Mouse (Mus musculus) testis, adult 2 months (tissue): ENCODE results near the gene Prdm1. TPM values are rescaled to one million over a fixed set of nuclear protein-coding genes. Genes with fewer than 3 reads are reported as not detected.

ENCODE experiments used
- H3K27ac ChIP-seq: fragments of 200-500 bp; 2 replicates; pipeline ENCODE4 v1.5.1; 2012; ENCODE audit warnings: low read depth, low read length; ENCODE audit not compliant: control insufficient read depth, insufficient read depth
- H3K27me3 ChIP-seq: fragments of 200-500 bp; 2 replicates; pipeline ENCODE4 v1.6.1; 2012; ENCODE audit warnings: mild to moderate bottlenecking, low read length, moderate library complexity; ENCODE audit not compliant: control insufficient read depth, insufficient read depth
- H3K36me3 ChIP-seq: fragments of 200-500 bp; 2 replicates; pipeline ENCODE4 v1.6.1; 2012; ENCODE audit warnings: mild to moderate bottlenecking, low read length; ENCODE audit not compliant: control insufficient read depth, insufficient read depth
- H3K4me1 ChIP-seq: fragments of 200-500 bp; 2 replicates; pipeline ENCODE4 v1.6.1; 2012; ENCODE audit warnings: low read length; ENCODE audit not compliant: control insufficient read depth, insufficient read depth
- H3K4me3 ChIP-seq: fragments of 200-500 bp; 2 replicates; pipeline ENCODE4 v1.5.1; 2012; ENCODE audit warnings: low read depth, mild to moderate bottlenecking, low read length, moderate library complexity, mixed read lengths; ENCODE audit not compliant: control insufficient read depth
- CTCF ChIP-seq: fragments of 200-500 bp; IDR thresholded peaks from 2 replicates; pipeline ENCODE4 v1.5.1; 2012; ENCODE audit warnings: low read depth, mild to moderate bottlenecking, inconsistent platforms, low read length, moderate library complexity; ENCODE audit not compliant: control insufficient read depth, insufficient read depth, insufficient replicate concordance
- POLR2A ChIP-seq: fragments of 200-500 bp; IDR thresholded peaks from 2 replicates; pipeline ENCODE4 v1.6.1; 2012; ENCODE audit warnings: low read depth, mild to moderate bottlenecking, inconsistent platforms, low read length, moderate library complexity; ENCODE audit not compliant: control insufficient read depth
- polyA plus RNA-seq: library from polyadenylated mRNA; depleted of rRNA; stranded (reverse); fragments of >200 nt; gene quantifications from 2 replicates; pipeline ENCODE4 v1.2.3, GENCODE M21; 2012

Prdm1 gene
- polyA plus RNA-seq, 1 experiment: 0.04 TPM

GRCm38 (mm10) chr10:44490899-44491422, 37.3 kb downstream of the Prdm1 start:
- H3K36me3 ChIP-seq: no peaks in the 10 kb centered on the region
- no peak overlapping the region for H3K4me3 ChIP-seq
- H3K27ac ChIP-seq: no peak overlapping the region
- H3K27me3 ChIP-seq: no peaks in the 10 kb centered on the region
- no peak for TF ChIP-seq POLR2A
- TF ChIP-seq CTCF: no peak
- no peaks in the 10 kb centered on the region for H3K4me1 ChIP-seq

- no peak for TF ChIP-seq POLR2A
- no peak for TF ChIP-seq CTCF
- H3K36me3 ChIP-seq: no peaks in the 10 kb centered on the region
- H3K4me3 ChIP-seq: no peak overlapping the region
- H3K4me1 ChIP-seq: peaks cover 3% of the 10 kb centered on the region
- no peaks in the 10 kb centered on the region for H3K27me3 ChIP-seq
- H3K27ac ChIP-seq: no peak overlapping the region
Measured at GRCm38 (mm10) chr10:44487132-44487531, 41.2 kb downstream of the Prdm1 start.

GRCm38 (mm10) chr10:44484077-44484476, 44.2 kb downstream of the Prdm1 start:
- Histone ChIP-seq H3K27me3 (no peaks in the 10 kb centered on the region), H3K36me3 (no peaks in the 10 kb centered on the region), H3K4me3 (no peak overlapping the region), H3K4me1 (peaks cover 3% of the 10 kb centered on the region), H3K27ac (no peak overlapping the region)
- TF ChIP-seq CTCF (no peak), POLR2A (no peak)

- peaks cover 3% of the 10 kb centered on the region for H3K4me1 ChIP-seq
- no peaks in the 10 kb centered on the region for H3K36me3 ChIP-seq
- TF ChIP-seq CTCF: no peak
- no peak for TF ChIP-seq POLR2A
- no peaks in the 10 kb centered on the region for H3K27me3 ChIP-seq
- H3K4me3 ChIP-seq: no peak overlapping the region
- no peak overlapping the region for H3K27ac ChIP-seq
Measured at GRCm38 (mm10) chr10:44483116-44483515, 45.2 kb downstream of the Prdm1 start.

GRCm38 (mm10) chr10:44481379-44481778, 46.9 kb downstream of the Prdm1 start:
- TF ChIP-seq CTCF: no peak
- no peak for TF ChIP-seq POLR2A
- H3K4me3 ChIP-seq: no peak overlapping the region
- no peaks in the 10 kb centered on the region for H3K36me3 ChIP-seq
- H3K27me3 ChIP-seq: no peaks in the 10 kb centered on the region
- no peak overlapping the region for H3K27ac ChIP-seq
- peaks cover 5% of the 10 kb centered on the region for H3K4me1 ChIP-seq

- no peaks in the 10 kb centered on the region for H3K27me3 ChIP-seq
- no peak overlapping the region for H3K27ac ChIP-seq
- peaks cover 5% of the 10 kb centered on the region for H3K4me1 ChIP-seq
- H3K4me3 ChIP-seq: no peak overlapping the region
- TF ChIP-seq POLR2A (no peak), CTCF (no peak)
- H3K36me3 ChIP-seq: no peaks in the 10 kb centered on the region
Measured at GRCm38 (mm10) chr10:44479286-44479685, 49.0 kb downstream of the Prdm1 start.

- no peak for TF ChIP-seq CTCF
- Histone ChIP-seq H3K36me3 (no peaks in the 10 kb centered on the region), H3K27ac (no peak overlapping the region), H3K4me1 (peaks cover 2% of the 10 kb centered on the region; the same call in 1 of the 2 replicates), H3K4me3 (no peak overlapping the region), H3K27me3 (no peaks in the 10 kb centered on the region)
Measured at GRCm38 (mm10) chr10:44478091-44478490, 50.2 kb downstream of the Prdm1 start.

- TF ChIP-seq CTCF (no peak), POLR2A (no peak)
- no peak overlapping the region for H3K27ac ChIP-seq
- no peaks in the 10 kb centered on the region for H3K27me3 ChIP-seq
- peaks cover 2% of the 10 kb centered on the region; the same call in 1 of the 2 replicates for H3K4me1 ChIP-seq
- no peaks in the 10 kb centered on the region for H3K36me3 ChIP-seq
- no peak overlapping the region for H3K4me3 ChIP-seq
Measured at GRCm38 (mm10) chr10:44477240-44477639, 51.1 kb downstream of the Prdm1 start.
